Mouse (Mus musculus) liver, adult 2 months (tissue): ENCODE measurements around the gene Olfr156.

Experiments
- CTCF ChIP-seq: fragments of 200-500 bp; IDR thresholded peaks from 2 replicates; pipeline ENCODE4 v1.5.1; 2011; ENCODE audit warnings: low read depth, low read length, control low read depth
- POLR2A ChIP-seq: fragments of 200-500 bp; IDR thresholded peaks from 2 replicates; pipeline ENCODE4 v1.6.1; 2011; ENCODE audit warnings: low read length, control low read depth; ENCODE audit not compliant: insufficient read depth; ENCODE audit errors: extremely low read depth

DNA sequence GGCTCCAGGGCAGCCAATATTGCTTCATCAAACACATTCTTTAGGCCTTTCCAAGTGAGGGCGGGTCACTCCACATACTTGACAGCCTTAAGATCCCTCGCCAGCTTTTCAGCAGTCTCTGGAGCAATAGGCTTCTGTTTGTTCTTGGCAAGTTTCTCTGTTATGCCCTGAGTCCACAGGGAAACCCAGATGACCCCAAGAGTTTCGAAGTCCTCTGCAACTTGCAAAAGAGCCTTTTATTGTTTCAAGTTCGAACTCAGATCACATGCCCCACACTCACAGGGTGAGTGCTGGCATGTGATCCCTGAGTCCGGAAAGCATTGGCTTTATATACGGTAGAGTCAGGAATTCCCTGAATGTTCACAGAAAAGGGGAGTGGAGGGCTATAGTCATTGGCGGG, 24.8 kb downstream of the Olfr156 start:
- no peak for TF ChIP-seq CTCF
- no peak for TF ChIP-seq POLR2A
